Mouse (Mus musculus): ENCODE measurements around the gene Gm13539.
"Not testable (repeated sequence)": the region's sequence is repeated elsewhere in the genome, so short reads cannot be mapped to it uniquely, and the experiment has no call there.

Gene Gm13539

GRCm38 (mm10) chr2:25781957-25782356 lies at the start of gene Gm13539:
Gm13539 (plus strand) TSS chr2:25782257.
- in situ Hi-C loops (cut with MboI), result no loop called here

GRCm38 (mm10) chr2:25733199-25733930 lies 48.7 kb upstream of the Gm13539 start:
- in situ Hi-C loops (cut with MboI), result no loop called here

- in situ Hi-C loops (cut with MboI), result not testable (repeated sequence)
These were observed 45.3 kb upstream of the Gm13539 start, which contains the start of gene Obp2b for GRCm38 (mm10) chr2:25736709-25737108. Obp2b (plus strand) TSS chr2:25737009.

- in situ Hi-C loops (cut with MboI), result no loop called here
These were observed 40.4 kb upstream of the Gm13539 start for GRCm38 (mm10) chr2:25741671-25742070.

- in situ Hi-C loops (cut with MboI), result no loop called here
These were observed 27.9 kb upstream of the Gm13539 start for GRCm38 (mm10) chr2:25754201-25754600.

- in situ Hi-C loops (cut with MboI), result no loop called here
These were observed 23.9 kb upstream of the Gm13539 start for GRCm38 (mm10) chr2:25758064-25758625.

GRCm38 (mm10) chr2:25765269-25765668 lies 16.8 kb upstream of the Gm13539 start, which contains the start of gene Lcn3:
Lcn3 (plus strand) TSS chr2:25765569.
- in situ Hi-C loops (cut with MboI), result no loop called here

- in situ Hi-C loops (cut with MboI), result no loop called here
These were observed 14.3 kb upstream of the Gm13539 start for GRCm38 (mm10) chr2:25767764-25768163.

GRCm38 (mm10) chr2:25773507-25773906 lies 8.6 kb upstream of the Gm13539 start:
- in situ Hi-C loops (cut with MboI), result no loop called here

GRCm38 (mm10) chr2:25774640-25775039 lies 7.4 kb upstream of the Gm13539 start:
- in situ Hi-C loops (cut with MboI), result no loop called here

- in situ Hi-C loops (cut with MboI), result no loop called here
These were observed 6.1 kb upstream of the Gm13539 start for GRCm38 (mm10) chr2:25775991-25776390.

- in situ Hi-C loops (cut with MboI), result no loop called here
These were observed 5.3 kb upstream of the Gm13539 start, which contains the start of gene Lcn11 for GRCm38 (mm10) chr2:25776717-25777116. Lcn11 (plus strand) TSS chr2:25777017.

GRCm38 (mm10) chr2:25779076-25779475 lies 3.0 kb upstream of the Gm13539 start:
- in situ Hi-C loops (cut with MboI), result no loop called here

GRCm38 (mm10) chr2:25780921-25781320 lies 1.1 kb upstream of the Gm13539 start:
- in situ Hi-C loops (cut with MboI), result no loop called here

GRCm38 (mm10) chr2:25785573-25786322 lies 3.7 kb downstream of the Gm13539 start:
- in situ Hi-C loops (cut with MboI), result no loop called here

GRCm38 (mm10) chr2:25789092-25789491 lies 7.0 kb downstream of the Gm13539 start:
- in situ Hi-C loops (cut with MboI), result no loop called here

GRCm38 (mm10) chr2:25797635-25798034 lies 15.6 kb downstream of the Gm13539 start:
- in situ Hi-C loops (cut with MboI), result no loop called here

- in situ Hi-C loops (cut with MboI), result no loop called here
These were observed 16.0 kb downstream of the Gm13539 start for GRCm38 (mm10) chr2:25798065-25798464.

GRCm38 (mm10) chr2:25811711-25812110 lies 29.7 kb downstream of the Gm13539 start:
- in situ Hi-C loops (cut with MboI), result no loop called here

GRCm38 (mm10) chr2:25813364-25813763 lies 31.3 kb downstream of the Gm13539 start:
- in situ Hi-C loops (cut with MboI), result no loop called here

- in situ Hi-C loops (cut with MboI), result not testable (repeated sequence)
These were observed 33.7 kb downstream of the Gm13539 start, which contains the start of gene Glt6d1 for GRCm38 (mm10) chr2:25815748-25816147. Glt6d1 (minus strand) TSS chr2:25815848.

GRCm38 (mm10) chr2:25822806-25823205 lies 40.7 kb downstream of the Gm13539 start, which contains the start of gene Lcn9:
Lcn9 (plus strand) TSS chr2:25823153.
- in situ Hi-C loops (cut with MboI), result no loop called here

All from mature B cell (primary cell).